Mouse (Mus musculus) megakaryocyte, embryonic 14.5 days (primary cell): ENCODE data around the gene Prox1. TPM values are rescaled to one million over a fixed set of nuclear protein-coding genes. Genes with fewer than 3 reads are reported as not detected.

Experiments used
- H3K27me3 ChIP-seq: replicated peaks from 2 replicates; pipeline ENCODE3; 2012; ENCODE audit warnings: inconsistent platforms
- H3K36me3 ChIP-seq: replicated peaks from 2 replicates; pipeline ENCODE3; 2012; ENCODE audit warnings: low read length, inconsistent platforms, mixed read lengths
- H3K4me1 ChIP-seq: 2 replicates; pipeline ENCODE4 v1.6.1; 2012; ENCODE audit warnings: inconsistent platforms
- H3K4me3 ChIP-seq: replicated peaks from 2 replicates; pipeline ENCODE3; 2012; ENCODE audit warnings: moderate library complexity, mild to moderate bottlenecking, inconsistent platforms
- H3K9me3 ChIP-seq: 2 replicates; pipeline ENCODE4 v1.6.1; 2012; ENCODE audit warnings: inconsistent platforms
- FLI1 ChIP-seq: IDR thresholded peaks from 2 replicates; pipeline ENCODE4 v1.6.1; 2012; ENCODE audit warnings: low read length, inconsistent platforms, mixed read lengths
- GATA1 ChIP-seq: IDR thresholded peaks from 3 replicates; pipeline ENCODE4 v1.6.1; 2012; ENCODE audit warnings: mixed read lengths, low read length, inconsistent platforms, borderline replicate concordance
- polyA plus RNA-seq: library from polyadenylated mRNA; stranded (reverse); fragments of >175 nt; gene quantifications from 2 replicates; pipeline ENCODE4 v1.2.3, GENCODE M21; 2012; ENCODE audit warnings: low replicate concordance; ENCODE audit not compliant: insufficient read depth

Prox1 gene
- polyA plus RNA-seq, 1 experiment: 0.06 TPM

DNA sequence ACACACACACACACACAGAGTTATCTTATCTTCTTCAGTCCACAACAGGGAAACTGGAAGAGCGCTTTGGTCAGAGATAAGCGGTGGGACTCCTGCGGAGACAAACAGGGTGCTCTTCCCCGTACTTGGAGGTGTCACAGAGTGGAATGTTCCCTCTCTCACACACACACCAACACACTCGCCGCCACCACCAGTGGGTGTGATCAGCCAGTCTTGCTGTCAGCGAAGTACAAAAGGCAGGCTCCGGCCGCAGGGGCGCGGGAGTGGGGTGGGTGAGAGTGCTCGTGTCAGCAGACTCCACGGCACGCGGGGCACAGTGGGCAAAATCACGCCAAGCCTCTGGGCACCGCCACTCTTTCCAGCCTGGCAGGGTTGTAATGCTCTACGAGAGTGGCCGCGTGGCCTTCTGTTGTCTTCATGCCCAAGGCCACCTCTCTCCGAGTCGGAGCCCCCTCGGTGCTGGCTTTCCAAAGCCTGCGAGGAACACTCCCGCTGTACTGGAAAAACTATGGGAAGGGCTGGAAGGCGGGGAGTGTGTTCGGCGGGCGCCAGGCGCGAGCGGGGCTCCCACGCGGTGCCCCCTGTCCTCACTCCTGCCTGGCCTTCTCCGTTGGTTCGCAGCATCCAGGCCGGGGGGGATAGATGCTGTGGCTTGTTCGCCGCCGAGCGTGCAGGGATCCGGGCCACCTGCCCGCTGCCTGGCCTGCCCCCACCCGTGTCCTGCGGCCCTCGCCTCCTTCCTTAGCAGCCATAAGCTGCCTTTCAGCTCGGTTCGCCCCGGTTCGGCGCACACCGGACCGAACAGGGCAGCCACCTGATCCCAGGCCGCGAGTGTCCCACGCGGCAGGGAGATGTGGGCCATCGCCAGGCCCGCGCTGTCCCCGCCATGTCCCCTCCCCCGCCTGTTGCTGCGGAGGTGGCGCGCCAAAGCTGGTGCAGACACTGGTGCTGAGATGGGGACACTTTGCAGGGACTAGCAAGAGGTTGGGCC, 4.5 kb upstream of the Prox1 start:
- peak overlapping the region; percentile 64 for H3K4me3 ChIP-seq
- H3K4me1 ChIP-seq: peaks cover 29% of the 10 kb centered on the region
- H3K36me3 ChIP-seq: no peaks in the 10 kb centered on the region
- peaks cover 20% of the 10 kb centered on the region for H3K9me3 ChIP-seq
- peaks cover 73% of the 10 kb centered on the region for H3K27me3 ChIP-seq
- TF ChIP-seq FLI1 (no peak), GATA1 (no peak)

GRCm38 (mm10) chr1:190174231-190174630, 3.7 kb upstream of the Prox1 start:
- Histone ChIP-seq H3K9me3 (peaks cover 12% of the 10 kb centered on the region), H3K36me3 (no peaks in the 10 kb centered on the region), H3K4me3 (no peak overlapping the region), H3K27me3 (peaks cover 79% of the 10 kb centered on the region), H3K4me1 (peaks cover 36% of the 10 kb centered on the region)
- TF ChIP-seq FLI1 (no peak), GATA1 (no peak)

DNA sequence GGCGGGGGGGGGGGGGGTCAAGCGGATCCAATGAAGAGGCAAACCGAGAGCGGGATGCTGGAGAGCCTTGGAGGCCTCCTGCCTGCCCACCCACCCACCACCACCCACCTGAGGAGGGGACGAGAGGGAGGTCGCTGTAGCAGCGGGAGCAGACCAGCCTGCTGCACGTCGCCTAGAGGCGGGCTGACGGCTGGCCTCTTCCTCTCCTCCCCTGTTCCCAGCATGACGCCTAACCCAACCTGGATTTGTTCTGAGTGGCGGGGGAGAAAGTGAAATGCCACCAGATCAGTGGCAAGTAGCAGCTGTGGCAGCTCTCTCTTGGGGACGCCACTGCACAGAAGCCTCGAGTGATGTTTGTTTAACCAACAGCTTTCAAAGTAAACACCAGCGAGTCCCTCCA, 3.1 kb upstream of the Prox1 start:
- H3K36me3 ChIP-seq: no peaks in the 10 kb centered on the region
- peaks cover 8% of the 10 kb centered on the region for H3K9me3 ChIP-seq
- H3K27me3 ChIP-seq: peaks cover 86% of the 10 kb centered on the region
- peak overlapping the region; percentile 42 for H3K4me3 ChIP-seq
- peaks cover 43% of the 10 kb centered on the region for H3K4me1 ChIP-seq
- TF ChIP-seq FLI1 (no peak), GATA1 (no peak)

- Histone ChIP-seq H3K4me1 (peaks cover 45% of the 10 kb centered on the region), H3K4me3 (no peak overlapping the region), H3K27me3 (peaks cover 88% of the 10 kb centered on the region), H3K36me3 (no peaks in the 10 kb centered on the region), H3K9me3 (peaks cover 4% of the 10 kb centered on the region; the same call in 1 of the 2 replicates)
- no peak for TF ChIP-seq FLI1
Observed at GRCm38 (mm10) chr1:190172979-190173461, 2.5 kb upstream of the Prox1 start.

DNA sequence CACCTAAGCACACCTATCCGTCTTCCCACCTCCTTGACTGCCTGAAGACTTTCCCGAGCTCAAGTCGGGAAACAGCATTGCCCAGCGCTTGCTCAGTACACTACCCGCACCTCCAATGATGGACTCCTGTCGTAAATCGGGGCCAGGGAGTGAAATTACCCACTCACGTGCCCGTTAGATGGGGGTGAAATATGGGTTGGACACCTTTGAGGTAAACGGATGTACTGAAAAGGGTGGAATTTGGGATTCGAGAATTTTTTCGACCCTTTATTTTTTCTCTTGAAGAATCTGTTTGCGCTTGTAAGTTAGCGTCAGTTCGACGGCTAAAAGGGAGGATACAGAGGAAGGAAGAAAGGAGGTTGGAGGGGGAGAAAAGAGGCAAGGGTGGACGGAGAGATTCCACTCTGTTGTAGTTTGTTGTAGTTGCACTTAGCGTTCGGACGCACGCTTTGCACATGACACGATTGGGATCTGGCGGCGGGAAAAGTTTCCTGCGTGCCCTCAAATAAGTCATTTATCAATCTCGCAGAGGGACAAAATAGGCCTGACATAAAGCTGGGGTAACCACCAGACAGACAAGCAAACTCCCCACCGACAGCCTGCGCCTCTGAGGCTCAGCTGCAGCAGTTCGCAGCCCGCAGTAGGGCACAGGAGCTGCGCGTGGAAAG, 1.9 kb upstream of the Prox1 start:
- no peak overlapping the region for H3K4me3 ChIP-seq
- peaks cover 4% of the 10 kb centered on the region; the same call in 1 of the 2 replicates for H3K9me3 ChIP-seq
- peaks cover 45% of the 10 kb centered on the region for H3K4me1 ChIP-seq
- peaks cover 91% of the 10 kb centered on the region for H3K27me3 ChIP-seq
- no peak for TF ChIP-seq FLI1
- TF ChIP-seq GATA1: no peak
- no peaks in the 10 kb centered on the region for H3K36me3 ChIP-seq

- no peaks in the 10 kb centered on the region for H3K36me3 ChIP-seq
- H3K27me3 ChIP-seq: peaks cover 91% of the 10 kb centered on the region
- no peak for TF ChIP-seq FLI1
- TF ChIP-seq GATA1: no peak
- H3K4me3 ChIP-seq: no peak overlapping the region
- H3K4me1 ChIP-seq: peaks cover 45% of the 10 kb centered on the region
- peaks cover 4% of the 10 kb centered on the region; the same call in 1 of the 2 replicates for H3K9me3 ChIP-seq
Observed at GRCm38 (mm10) chr1:190171750-190172149, 1.2 kb upstream of the Prox1 start.

DNA sequence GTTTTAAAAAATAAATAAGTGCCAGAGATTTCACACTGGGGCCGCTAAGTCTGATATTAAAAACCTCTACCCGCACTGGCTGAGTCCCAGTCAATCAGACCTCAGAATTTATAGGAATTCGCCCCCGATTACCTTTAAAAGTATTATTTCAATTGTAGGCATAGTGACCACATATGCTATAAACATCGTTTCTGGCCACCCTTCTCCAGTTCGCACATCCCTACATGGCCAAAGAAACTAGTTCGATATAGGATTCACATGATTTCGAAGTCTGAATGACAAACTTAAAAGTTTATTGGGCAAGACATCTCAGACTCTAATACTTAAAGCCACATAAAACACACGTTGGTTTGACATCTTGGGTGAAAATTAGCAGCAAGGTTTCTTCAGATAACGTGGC, 827 bp upstream of the Prox1 start:
- no peak for TF ChIP-seq GATA1
- Histone ChIP-seq H3K4me3 (no peak overlapping the region), H3K27me3 (peaks cover 90% of the 10 kb centered on the region), H3K4me1 (peaks cover 45% of the 10 kb centered on the region), H3K36me3 (no peaks in the 10 kb centered on the region), H3K9me3 (peaks cover 4% of the 10 kb centered on the region; the same call in 1 of the 2 replicates)

DNA sequence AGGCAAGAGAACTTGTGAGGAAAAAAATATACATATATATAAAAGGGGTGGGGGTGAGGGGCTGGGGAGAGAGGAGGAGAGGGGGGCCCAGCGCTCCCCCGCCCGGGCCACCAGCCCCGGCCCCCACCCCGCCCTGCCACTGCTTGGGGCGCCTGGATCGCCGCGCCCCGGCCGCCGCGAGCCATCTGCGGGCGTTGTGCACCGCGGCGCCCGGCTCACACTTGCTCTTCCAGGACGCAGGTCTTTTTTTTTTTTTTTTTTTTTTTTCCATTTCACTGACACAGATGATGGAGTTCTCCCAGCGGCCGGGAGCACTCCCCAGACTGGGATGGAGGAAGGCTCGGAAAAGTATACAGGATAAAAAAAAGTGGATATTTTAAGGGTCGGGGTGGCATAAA, 304 bp upstream of the Prox1 start:
- Histone ChIP-seq H3K27me3 (peaks cover 86% of the 10 kb centered on the region), H3K36me3 (no peaks in the 10 kb centered on the region), H3K4me3 (peak overlapping the region; percentile 91), H3K4me1 (peaks cover 45% of the 10 kb centered on the region), H3K9me3 (peaks cover 4% of the 10 kb centered on the region; the same call in 1 of the 2 replicates)
- TF ChIP-seq FLI1: no peak
- TF ChIP-seq GATA1: no peak

GRCm38 (mm10) chr1:190168761-190169671, 1.5 kb downstream of the Prox1 start:
- no peaks in the 10 kb centered on the region for H3K36me3 ChIP-seq
- no peaks in the 10 kb centered on the region for H3K9me3 ChIP-seq
- peaks cover 76% of the 10 kb centered on the region for H3K27me3 ChIP-seq
- TF ChIP-seq FLI1: no peak
- TF ChIP-seq GATA1: no peak
- peaks cover 30% of the 10 kb centered on the region for H3K4me1 ChIP-seq
- peak overlapping the region; percentile 87 for H3K4me3 ChIP-seq
